Mouse (Mus musculus) layer of hippocampus, adult 11-12 months (tissue): Measurements from ENCODE around the gene Pigk.

Experiments used
- DNase-seq: peaks from one replicate; pipeline ENCODE4 v3.0.0; 2022; ENCODE audit warnings: low spot score

Gene Pigk

GRCm38 (mm10) chr3:152898906-152899305 is 185.0 kb downstream of the Pigk start:
- DNase-seq = no peak

- DNase-seq = no peak
Measured at GRCm38 (mm10) chr3:152905026-152905425, 191.1 kb downstream of the Pigk start.

DNA sequence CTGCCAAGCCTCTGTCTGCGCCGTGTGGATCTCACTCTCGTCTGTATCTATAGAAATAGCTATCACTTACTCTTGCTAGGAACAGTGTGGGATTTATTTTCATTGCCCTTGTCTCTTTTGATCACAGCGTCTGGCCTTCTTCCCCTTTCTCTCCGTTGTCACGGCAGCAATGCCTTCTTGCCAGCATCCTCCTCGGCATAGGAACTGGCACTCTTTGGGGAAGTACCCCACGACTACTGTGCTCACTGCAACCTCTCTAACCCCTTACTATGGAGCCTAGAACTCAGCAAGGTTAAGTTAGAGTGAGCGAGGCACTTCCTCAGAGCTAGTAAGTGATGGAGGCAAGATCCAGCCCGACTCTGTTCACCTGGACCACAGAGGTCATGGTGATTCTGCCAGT is 191.9 kb downstream of the Pigk start:
- no peak for DNase-seq

- peak; percentile 51 for DNase-seq
Measured at GRCm38 (mm10) chr3:152907087-152907486, 193.2 kb downstream of the Pigk start.

- no peak for DNase-seq
Measured at GRCm38 (mm10) chr3:152907683-152908082, 193.8 kb downstream of the Pigk start.

DNA sequence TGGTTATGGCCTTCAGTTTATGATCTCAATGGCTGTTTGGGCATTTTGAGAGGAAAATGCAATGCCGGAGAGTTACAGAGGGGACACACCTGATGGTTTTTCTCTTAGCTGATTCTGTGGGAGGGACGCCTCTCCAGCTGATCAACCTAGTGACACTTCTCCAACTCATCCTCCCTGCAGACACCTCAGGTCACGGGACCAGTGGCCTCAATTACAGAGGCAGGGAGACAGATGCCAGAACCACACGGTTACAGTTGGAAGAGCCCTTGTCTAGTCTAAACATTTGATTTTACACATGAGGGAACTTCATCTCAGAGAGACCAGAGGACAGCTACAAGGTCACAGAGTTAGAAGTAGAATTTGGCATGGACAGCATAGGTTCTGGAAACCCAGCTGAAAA is 197.7 kb downstream of the Pigk start:
- DNase-seq = no peak

- DNase-seq = no peak
Measured at GRCm38 (mm10) chr3:152912216-152913101, 198.6 kb downstream of the Pigk start.

GRCm38 (mm10) chr3:152913150-152913549 is 199.2 kb downstream of the Pigk start:
- no peak for DNase-seq

DNA sequence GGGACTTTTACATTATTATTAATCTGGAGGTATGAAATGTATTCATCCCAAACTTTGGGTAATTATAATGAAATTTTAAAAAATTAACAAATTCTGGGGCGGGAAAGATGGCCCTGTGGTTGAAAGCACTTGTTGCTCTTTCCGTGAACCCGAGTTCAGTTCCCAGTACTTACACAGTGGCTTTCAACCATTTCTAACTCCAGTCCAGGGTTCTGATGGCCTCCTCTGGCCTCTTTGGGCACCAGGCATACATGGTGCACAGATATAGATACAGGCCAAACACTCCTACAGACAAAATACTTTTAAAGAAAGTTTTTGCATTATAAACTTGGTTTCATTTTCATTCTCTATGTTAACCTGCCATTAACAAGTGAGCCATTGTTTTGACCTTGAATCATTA is 199.7 kb downstream of the Pigk start:
- DNase-seq = no peak

GRCm38 (mm10) chr3:152914376-152914775 is 200.5 kb downstream of the Pigk start:
- no peak for DNase-seq

GRCm38 (mm10) chr3:152917579-152917978 is 203.7 kb downstream of the Pigk start:
- DNase-seq = no peak

GRCm38 (mm10) chr3:152919101-152919500 is 205.2 kb downstream of the Pigk start:
- no peak for DNase-seq

DNA sequence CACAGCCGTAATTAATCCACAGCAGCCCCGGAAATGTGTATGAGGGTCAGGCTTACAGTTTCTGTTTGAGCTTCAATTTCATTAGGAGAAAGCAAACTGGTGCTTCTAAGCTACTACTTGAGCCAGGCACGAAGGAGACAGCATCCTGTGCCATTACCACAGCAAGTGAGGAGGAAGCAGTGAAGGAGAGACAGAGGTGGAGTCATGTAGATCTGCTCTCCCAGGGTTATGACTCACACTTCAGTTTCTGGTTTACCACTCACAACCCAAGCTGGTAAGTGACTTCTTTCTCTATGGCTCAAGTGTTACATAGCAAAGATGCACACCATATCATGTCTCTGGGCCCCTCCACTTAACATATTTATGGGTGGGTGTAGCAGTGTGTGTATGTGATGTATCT is 206.5 kb downstream of the Pigk start:
- DNase-seq = no peak

GRCm38 (mm10) chr3:152923530-152923929 is 209.6 kb downstream of the Pigk start:
- no peak for DNase-seq

- no peak for DNase-seq
Measured at GRCm38 (mm10) chr3:152925364-152925763, 211.5 kb downstream of the Pigk start.

GRCm38 (mm10) chr3:152926166-152926565 is 212.3 kb downstream of the Pigk start:
- no peak for DNase-seq

DNA sequence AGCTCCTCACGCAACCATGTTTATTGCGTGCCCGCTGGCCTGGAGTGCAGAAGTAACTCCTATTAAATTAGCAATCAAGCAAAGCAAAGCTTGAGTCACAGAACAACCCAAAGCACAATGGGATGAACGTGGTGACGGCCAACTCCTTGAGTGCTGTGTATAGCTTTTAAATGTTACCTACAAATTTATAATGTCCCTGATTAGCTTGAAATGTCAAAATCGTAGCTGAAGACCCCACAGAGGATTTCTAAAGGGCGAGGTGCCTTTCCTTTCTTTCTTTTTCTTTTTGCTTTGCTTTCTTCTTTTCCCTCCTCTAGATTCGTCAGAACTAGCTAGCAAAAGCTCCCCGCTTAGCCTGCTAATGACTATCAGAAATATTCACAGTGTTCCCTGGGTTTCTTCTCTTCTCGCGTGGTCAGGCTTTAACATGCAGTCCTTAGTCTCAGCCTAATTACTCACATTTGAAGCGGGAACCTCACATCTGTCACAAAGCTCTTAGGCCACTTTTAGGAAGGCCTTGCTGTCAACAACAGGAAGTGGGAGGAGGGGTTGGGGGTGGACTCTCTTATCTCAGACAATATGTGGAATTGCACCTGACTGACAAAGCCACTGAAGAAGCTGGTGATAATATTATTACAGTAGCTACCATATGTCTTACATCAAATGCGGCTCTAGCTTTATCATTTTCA is 214.5 kb downstream of the Pigk start:
- DNase-seq = no peak

DNA sequence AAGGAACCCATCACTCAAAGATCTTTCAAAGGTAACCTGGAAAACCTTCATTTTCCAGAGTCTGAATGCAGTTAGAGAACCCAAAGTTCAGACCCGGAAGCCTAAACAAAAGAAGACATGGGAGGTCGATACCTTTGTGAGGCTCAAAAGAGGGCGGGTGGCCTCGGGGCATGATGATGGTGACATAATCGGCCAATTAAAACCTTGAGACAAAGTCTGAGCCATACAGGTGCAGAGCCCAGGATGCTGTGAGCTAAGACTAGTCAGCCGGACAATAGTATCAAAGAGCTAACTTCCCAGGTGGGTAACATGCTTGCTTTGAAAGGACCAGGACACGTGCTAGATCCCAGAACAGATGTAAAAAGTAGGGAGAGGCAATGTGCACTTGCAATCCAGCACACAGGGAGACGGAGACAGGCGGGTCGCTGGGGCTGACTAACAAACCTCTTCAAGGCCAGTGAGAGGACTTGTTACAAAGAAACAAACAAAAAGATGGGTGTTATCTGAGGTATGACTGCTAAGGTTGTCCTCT is 215.4 kb downstream of the Pigk start:
- no peak for DNase-seq

DNA sequence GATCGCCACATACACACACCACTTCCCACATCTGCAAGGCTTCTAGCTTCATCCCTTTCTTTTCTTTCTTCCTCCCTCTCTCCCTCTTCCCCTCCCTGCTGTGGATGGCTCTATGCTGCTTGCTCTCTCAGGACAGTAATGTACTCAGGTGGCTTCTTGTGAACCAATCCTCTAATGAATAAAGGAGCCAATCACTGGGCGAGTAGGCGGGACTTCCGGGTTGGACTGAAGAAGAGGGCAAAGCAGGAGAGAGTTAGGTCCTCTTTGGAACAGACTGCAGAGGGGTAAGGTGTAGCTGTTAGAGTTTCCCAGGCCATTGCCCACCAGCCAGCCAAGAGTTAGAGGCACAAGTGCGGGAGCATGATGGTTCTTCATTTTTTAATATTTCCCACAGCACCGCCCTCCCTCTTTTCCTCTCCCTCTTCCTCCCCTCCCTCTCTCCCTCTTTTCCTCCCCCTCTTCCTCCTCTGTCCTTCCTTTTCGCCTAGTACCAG is 215.9 kb downstream of the Pigk start:
- no peak for DNase-seq

DNA sequence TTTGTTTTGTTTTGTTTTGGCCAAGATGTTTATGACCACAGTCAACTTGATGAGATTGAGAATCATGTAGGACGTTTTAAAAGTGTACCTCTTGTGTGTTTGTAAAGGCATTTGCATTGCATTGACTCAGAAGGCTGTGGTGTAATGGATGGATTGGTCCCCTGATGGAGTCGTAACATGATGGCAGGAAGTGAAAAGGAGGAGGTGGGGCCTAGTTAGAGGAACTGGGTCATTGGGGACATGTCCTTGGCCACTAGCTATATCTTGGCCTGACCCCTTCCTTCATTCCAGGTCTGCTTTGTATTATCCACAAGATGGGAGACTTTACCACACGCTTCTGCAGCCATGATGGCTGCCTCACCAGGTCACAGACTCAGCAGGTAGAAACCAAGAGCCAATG is 217.5 kb downstream of the Pigk start:
- no peak for DNase-seq

DNA sequence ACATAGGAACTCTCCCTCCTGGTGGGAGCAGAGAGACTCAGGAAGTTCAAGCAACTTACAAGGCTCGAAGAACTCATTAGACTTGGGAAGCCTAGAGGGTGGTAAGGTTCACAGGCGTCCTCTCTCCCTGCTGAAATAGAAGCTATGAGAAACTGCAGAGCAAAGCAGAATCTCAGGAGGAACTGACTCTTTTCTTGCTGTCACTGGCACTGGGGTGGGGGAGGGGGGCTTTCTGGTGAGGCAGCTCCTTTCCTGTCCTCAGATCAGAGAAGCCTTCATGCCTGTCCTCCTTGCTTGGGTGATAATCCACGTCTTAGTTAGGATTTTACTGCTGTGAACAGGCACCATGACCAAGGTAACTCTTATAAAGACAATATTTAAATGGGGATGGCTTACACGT is 218.2 kb downstream of the Pigk start:
- DNase-seq = no peak

GRCm38 (mm10) chr3:152932544-152932943 is 218.6 kb downstream of the Pigk start:
- no peak for DNase-seq

DNA sequence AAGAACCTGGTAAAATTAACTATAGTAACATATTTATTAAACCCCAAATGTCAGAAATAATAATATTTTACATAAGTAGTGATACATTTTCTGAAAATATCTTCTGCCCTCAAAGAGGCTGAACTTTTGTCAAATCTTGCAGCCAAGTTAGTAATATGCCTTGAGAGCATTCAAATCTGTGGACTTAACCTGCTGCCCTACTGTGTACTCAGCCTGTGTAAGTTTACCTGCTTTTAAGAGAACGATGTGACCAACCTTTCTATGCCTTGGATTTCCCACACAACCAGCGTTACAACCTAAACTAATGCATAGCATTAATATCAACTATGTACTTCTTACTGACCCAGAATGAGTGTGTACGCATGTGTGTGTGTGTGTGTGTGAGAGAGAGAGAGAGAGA is 219.8 kb downstream of the Pigk start:
- DNase-seq = no peak
